Mouse (Mus musculus) embryonic facial prominence, embryonic 14.5 days (tissue): ENCODE results near the gene Abhd12. TPM values are rescaled to one million over a fixed set of nuclear protein-coding genes. Genes with fewer than 3 reads are reported as not detected.

Experiments used
- ATAC-seq: fragments of 200-750 bp; cut with Nextera tagmentation; 2 replicates; pipeline ENCODE4 v1.8.0; 2017; ENCODE audit warnings: low read depth, moderate number of reproducible peaks, moderate TSS enrichment
- DNase-seq: peaks from one replicate; pipeline ENCODE4 v3.0.0-alpha.2; 2015; ENCODE audit warnings: low spot score
- H3K27ac ChIP-seq: fragments of 300-500 bp; sonication (generic); replicated peaks from 2 replicates; pipeline ENCODE4 v1.5.1; 2014; ENCODE audit warnings: low read depth, mild to moderate bottlenecking, low read length, moderate library complexity
- H3K27me3 ChIP-seq: fragments of 300-500 bp; sonication (generic); replicated peaks from 2 replicates; pipeline ENCODE4 v1.6.1; 2014; ENCODE audit warnings: low read length; ENCODE audit not compliant: control insufficient read depth, insufficient read depth
- H3K36me3 ChIP-seq: fragments of 300-500 bp; sonication (generic); 2 replicates; pipeline ENCODE4 v1.6.1; 2014; ENCODE audit warnings: low read length, mixed read lengths; ENCODE audit not compliant: control insufficient read depth, insufficient read depth
- H3K4me1 ChIP-seq: fragments of 300-500 bp; sonication (generic); 2 replicates; pipeline ENCODE4 v1.6.1; 2014; ENCODE audit warnings: antibody characterized with exemption, low read length; ENCODE audit not compliant: control insufficient read depth, insufficient read depth
- H3K4me2 ChIP-seq: fragments of 300-500 bp; sonication (generic); 2 replicates; pipeline ENCODE4 v1.6.1; 2014; ENCODE audit warnings: low read depth, mild to moderate bottlenecking, low read length, moderate library complexity, mixed read lengths
- H3K4me3 ChIP-seq: fragments of 300-500 bp; sonication (generic); 2 replicates; pipeline ENCODE4 v1.5.1; 2014; ENCODE audit warnings: low read depth, mild to moderate bottlenecking, low read length
- H3K9ac ChIP-seq: fragments of 300-500 bp; sonication (generic); 2 replicates; pipeline ENCODE4 v1.6.1; 2014; ENCODE audit warnings: low read depth, mild to moderate bottlenecking, low read length, moderate library complexity, mixed read lengths
- H3K9me3 ChIP-seq: fragments of 300-500 bp; sonication (generic); 2 replicates; pipeline ENCODE4 v1.6.1; 2016; ENCODE audit warnings: low read length; ENCODE audit not compliant: control insufficient read depth
- WGBS: fragments of 180-500 bp; shearing (Covaris S2); extraction: QIAGEN DNeasy Blood & Tissue Kit; methylation state at CpG from one replicate; pipeline ENCODE4 v1.1.7; 2014; 5-methylcytosine and 5-hydroxymethylcytosine counted together
- polyA plus RNA-seq: library from polyadenylated mRNA; unstranded; fragments of >200 nt; fragmentation: Nextera tagmentation; extraction: Ambion mirVana; gene quantifications from 2 replicates; pipeline ENCODE4 v1.2.1, GENCODE M21; 2014

The Abhd12 gene
- polyA plus RNA-seq, 1 experiment from 2014 or later: 65.9 TPM

DNA sequence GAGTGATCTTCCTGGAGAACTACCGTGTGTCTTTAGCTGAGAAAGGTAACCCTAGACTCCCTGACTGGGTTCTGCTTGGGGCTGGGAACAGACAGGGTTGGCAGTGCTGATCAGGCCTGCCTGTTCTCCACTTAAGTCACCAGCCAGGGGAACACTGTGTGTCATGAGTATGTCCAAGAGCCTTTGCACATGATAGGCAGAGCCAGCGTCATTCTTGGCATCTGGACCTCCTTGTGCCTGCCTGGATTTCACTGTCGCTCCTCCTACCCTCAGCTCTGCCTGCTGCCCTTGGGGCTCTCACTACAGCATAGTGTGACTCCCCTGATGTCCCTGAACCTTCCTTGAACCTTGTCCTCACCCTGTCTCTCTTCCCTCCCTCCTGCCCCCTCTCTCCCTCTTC lies 78.1 kb downstream of the Abhd12 start:
- Histone ChIP-seq H3K36me3 (peaks cover 90% of the 10 kb centered on the region), H3K4me2 (no peak overlapping the region), H3K27ac (no peak overlapping the region), H3K4me3 (no peak overlapping the region), H3K27me3 (no peaks in the 10 kb centered on the region), H3K9ac (no peak overlapping the region), H3K4me1 (no peaks in the 10 kb centered on the region), H3K9me3 (no peaks in the 10 kb centered on the region)
- DNase-seq: no peak
- ATAC-seq: no peak
- WGBS: 90% methylated on average over 3 of the region's 3 CpGs

- Histone ChIP-seq H3K36me3 (peaks cover 88% of the 10 kb centered on the region), H3K4me3 (no peak overlapping the region), H3K9ac (no peak overlapping the region), H3K9me3 (no peaks in the 10 kb centered on the region), H3K27me3 (no peaks in the 10 kb centered on the region), H3K4me2 (no peak overlapping the region), H3K4me1 (no peaks in the 10 kb centered on the region), H3K27ac (no peak overlapping the region)
- 83% methylated on average over 8 of the region's 8 CpGs for WGBS
- DNase-seq (no peak), ATAC-seq (no peak)
These were observed 81.6 kb downstream of the Abhd12 start for GRCm38 (mm10) chr2:150822987-150823386.

DNA sequence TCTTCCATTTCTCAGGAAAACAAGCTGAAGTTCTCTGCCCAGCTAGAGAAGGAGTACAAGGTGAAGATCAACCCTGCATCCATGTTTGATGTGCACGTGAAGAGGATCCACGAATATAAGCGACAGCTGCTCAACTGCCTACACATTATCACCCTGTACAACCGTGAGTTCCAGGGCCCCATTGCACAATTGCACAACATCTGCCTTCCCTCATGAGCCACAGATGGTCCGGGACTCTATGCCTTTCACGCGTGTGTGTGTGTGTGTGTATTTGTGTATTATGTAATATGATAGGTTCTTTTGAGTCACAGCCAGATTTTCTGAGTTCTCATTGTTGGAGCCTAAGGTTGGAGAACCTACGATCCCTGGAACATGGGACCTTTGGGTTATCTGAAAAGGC lies 83.8 kb downstream of the Abhd12 start:
- Histone ChIP-seq H3K27me3 (no peaks in the 10 kb centered on the region), H3K4me1 (no peaks in the 10 kb centered on the region), H3K9ac (no peak overlapping the region), H3K4me3 (no peak overlapping the region), H3K27ac (no peak overlapping the region), H3K9me3 (no peaks in the 10 kb centered on the region), H3K36me3 (peaks cover 88% of the 10 kb centered on the region), H3K4me2 (no peak overlapping the region)
- WGBS: 82% methylated on average over 8 of the region's 8 CpGs
- DNase-seq (no peak), ATAC-seq (no peak)

DNA sequence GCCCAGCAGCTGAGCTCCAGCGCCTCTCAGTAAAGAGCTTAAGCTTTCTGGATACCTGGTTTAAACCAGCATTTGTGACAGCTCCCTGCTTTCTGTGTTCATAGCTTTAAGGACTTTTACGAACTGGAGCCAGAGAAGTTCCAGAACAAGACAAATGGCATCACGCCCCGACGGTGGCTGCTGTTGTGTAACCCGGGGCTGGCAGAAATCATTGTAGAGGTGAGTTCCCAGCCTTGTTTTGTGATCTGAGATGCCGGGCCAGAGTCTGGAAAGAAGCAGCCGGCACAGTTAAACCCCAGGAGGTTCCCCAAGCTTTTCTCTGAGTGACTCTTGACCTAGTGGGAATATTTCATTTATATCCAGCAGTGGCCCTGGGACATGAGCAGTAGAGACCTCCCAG lies 85.8 kb downstream of the Abhd12 start:
- Histone ChIP-seq H3K36me3 (peaks cover 88% of the 10 kb centered on the region), H3K4me1 (no peaks in the 10 kb centered on the region), H3K27ac (no peak overlapping the region), H3K9me3 (no peaks in the 10 kb centered on the region), H3K9ac (no peak overlapping the region), H3K27me3 (no peaks in the 10 kb centered on the region), H3K4me3 (no peak overlapping the region), H3K4me2 (no peak overlapping the region)
- ATAC-seq: no peak
- 88% methylated on average over 8 of the region's 8 CpGs for WGBS
- DNase-seq: no peak

GRCm38 (mm10) chr2:150816676-150817402 lies 87.7 kb downstream of the Abhd12 start:
- ATAC-seq: no peak
- WGBS: 84% methylated on average over 17 of the region's 18 CpGs
- Histone ChIP-seq H3K4me3 (no peak overlapping the region), H3K4me2 (no peak overlapping the region), H3K9ac (no peak overlapping the region), H3K27me3 (no peaks in the 10 kb centered on the region), H3K4me1 (no peaks in the 10 kb centered on the region), H3K36me3 (peaks cover 98% of the 10 kb centered on the region), H3K27ac (no peak overlapping the region), H3K9me3 (no peaks in the 10 kb centered on the region)
- DNase-seq: no peak

DNA sequence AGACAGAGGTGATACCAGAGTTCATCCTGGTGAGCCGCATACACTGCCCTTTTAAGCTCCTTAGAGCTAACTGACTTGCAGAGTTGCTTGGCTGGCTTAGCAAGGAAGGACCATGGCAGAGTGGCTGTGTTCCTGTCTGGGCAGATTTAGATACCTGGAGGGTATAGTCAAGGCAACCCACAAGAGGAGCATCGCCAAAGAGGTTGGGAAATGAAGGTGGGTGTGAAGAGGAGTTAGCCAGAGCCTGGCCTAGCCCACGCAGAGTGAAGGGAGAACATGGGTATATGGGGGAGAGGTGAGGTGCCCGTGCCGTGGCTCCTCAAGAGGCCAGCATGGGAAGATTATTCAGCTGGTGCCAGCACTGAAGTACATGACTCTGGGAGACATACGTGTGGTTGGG lies 91.7 kb downstream of the Abhd12 start:
- Histone ChIP-seq H3K4me2 (no peak overlapping the region), H3K27me3 (no peaks in the 10 kb centered on the region), H3K9ac (no peak overlapping the region), H3K4me3 (no peak overlapping the region), H3K4me1 (no peaks in the 10 kb centered on the region), H3K9me3 (no peaks in the 10 kb centered on the region), H3K27ac (no peak overlapping the region), H3K36me3 (peaks cover 97% of the 10 kb centered on the region)
- DNase-seq (no peak), ATAC-seq (no peak)
- WGBS: 88% methylated on average over 6 of the region's 6 CpGs

DNA sequence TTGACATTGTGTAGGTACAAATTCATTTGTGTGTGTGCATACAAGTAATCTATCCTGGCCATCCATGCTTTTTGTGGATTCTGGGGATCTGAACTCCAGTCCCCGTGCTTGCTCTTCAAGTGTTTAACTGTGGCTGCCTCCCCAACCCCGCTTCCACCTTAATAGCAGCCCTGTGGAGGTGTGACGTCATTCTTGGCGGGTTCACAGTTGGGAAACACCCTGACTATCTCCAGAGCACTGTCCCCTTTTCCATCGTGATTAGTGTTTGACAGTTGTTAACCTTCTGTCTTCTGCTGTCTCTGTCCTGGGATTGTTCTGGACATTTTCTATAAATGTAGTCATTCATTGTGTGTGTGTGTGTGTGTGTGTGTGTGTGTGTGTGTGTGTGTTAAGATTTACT lies 93.9 kb downstream of the Abhd12 start:
- Histone ChIP-seq H3K9me3 (no peaks in the 10 kb centered on the region), H3K4me2 (no peak overlapping the region), H3K4me3 (no peak overlapping the region), H3K9ac (no peak overlapping the region), H3K27ac (no peak overlapping the region), H3K27me3 (no peaks in the 10 kb centered on the region), H3K36me3 (peaks cover 94% of the 10 kb centered on the region), H3K4me1 (no peaks in the 10 kb centered on the region)
- ATAC-seq (no peak), DNase-seq (no peak)
- WGBS: 85% methylated on average over 5 of the region's 5 CpGs

DNA sequence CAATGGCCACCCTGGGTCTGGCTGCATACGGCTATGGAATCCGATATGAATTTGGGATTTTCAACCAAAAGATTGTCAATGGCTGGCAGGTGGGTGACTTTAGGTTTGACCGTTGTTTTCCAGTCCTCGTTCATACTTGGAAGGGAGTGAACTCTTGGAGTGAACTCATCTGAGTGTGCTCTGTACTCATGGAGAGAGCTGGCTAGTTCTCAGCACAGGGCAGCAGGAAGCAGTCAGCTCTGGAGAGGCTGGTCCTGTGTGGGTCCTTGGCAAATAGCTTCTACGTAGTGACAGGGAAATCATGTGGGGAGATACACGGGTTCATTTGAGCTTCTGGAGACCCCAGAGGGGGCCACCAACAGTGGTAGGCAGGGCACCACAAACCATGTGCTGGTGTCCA lies 95.7 kb downstream of the Abhd12 start:
- ATAC-seq: no peak
- WGBS: 91% methylated on average over 6 of the region's 6 CpGs
- no peak overlapping the region for H3K27ac ChIP-seq
- no peaks in the 10 kb centered on the region for H3K27me3 ChIP-seq
- H3K9me3 ChIP-seq: no peaks in the 10 kb centered on the region
- no peak overlapping the region for H3K4me2 ChIP-seq
- H3K4me1 ChIP-seq: no peaks in the 10 kb centered on the region
- H3K4me3 ChIP-seq: no peak overlapping the region
- no peak for DNase-seq
- peaks cover 92% of the 10 kb centered on the region for H3K36me3 ChIP-seq
- H3K9ac ChIP-seq: no peak overlapping the region

DNA sequence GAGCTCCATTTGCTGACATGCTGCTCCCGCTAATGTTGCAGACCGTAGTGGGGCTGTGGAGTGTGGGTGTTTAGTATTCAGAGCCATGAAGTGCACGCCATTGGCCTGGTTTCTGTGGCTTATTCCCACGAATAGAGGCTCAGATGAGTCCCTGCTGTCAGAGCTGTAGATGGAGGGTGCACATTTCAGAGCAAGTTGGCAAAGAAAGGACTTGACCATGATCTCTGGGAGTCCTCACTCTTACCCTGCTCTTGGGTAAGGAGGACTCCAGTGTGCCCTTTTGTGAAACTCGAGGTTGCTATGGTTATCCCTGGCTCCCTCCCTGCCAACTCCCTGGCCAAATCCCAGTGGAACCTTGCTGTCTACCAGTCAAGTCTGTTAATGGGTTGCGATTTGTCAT lies 96.2 kb downstream of the Abhd12 start:
- no peaks in the 10 kb centered on the region for H3K4me1 ChIP-seq
- DNase-seq (no peak), ATAC-seq (no peak; the same call in 1 of the 2 replicates)
- WGBS: 88% methylated on average over 6 of the region's 6 CpGs
- H3K4me3 ChIP-seq: no peak overlapping the region
- no peak overlapping the region for H3K9ac ChIP-seq
- H3K27me3 ChIP-seq: no peaks in the 10 kb centered on the region
- H3K9me3 ChIP-seq: no peaks in the 10 kb centered on the region
- no peak overlapping the region for H3K4me2 ChIP-seq
- H3K27ac ChIP-seq: no peak overlapping the region
- peaks cover 92% of the 10 kb centered on the region for H3K36me3 ChIP-seq
